Mouse (Mus musculus): ENCODE measurements at regions not wholly inside any gene's neighbourhood (a gene's known extent, or its start where the extent isn't known, plus 50 kb on each side); places are given as distances from the start of the nearest gene placed in this dataset.
"Not testable (repeated sequence)": the region's sequence is repeated elsewhere in the genome, so short reads cannot be mapped to it uniquely, and the experiment has no call there.

- no peak for DNase-seq
These were observed 95.7 kb downstream of the Mfap3l start for GRCm38 (mm10) chr8:60728339-60728738.

GRCm38 (mm10) chr8:60732545-60732944, 99.9 kb downstream of the Mfap3l start:
- DNase-seq, result no peak

- peak; percentile 26 for DNase-seq
These were observed 103.3 kb downstream of the Mfap3l start for GRCm38 (mm10) chr8:60735961-60736360.

- no peak for DNase-seq
These were observed 103.8 kb downstream of the Mfap3l start for GRCm38 (mm10) chr8:60736401-60736800.

- DNase-seq, result no peak
These were observed 104.3 kb downstream of the Mfap3l start for GRCm38 (mm10) chr8:60736913-60737312.

- DNase-seq, result no peak
These were observed 105.0 kb downstream of the Mfap3l start for GRCm38 (mm10) chr8:60737616-60738015.

GRCm38 (mm10) chr8:60745877-60746276, 113.2 kb downstream of the Mfap3l start:
- no peak for DNase-seq

- no peak for DNase-seq
These were observed 113.9 kb downstream of the Mfap3l start for GRCm38 (mm10) chr8:60746486-60746885.

GRCm38 (mm10) chr8:60755704-60756415, 123.2 kb downstream of the Mfap3l start:
- DNase-seq, result no peak

GRCm38 (mm10) chr8:60763959-60764358, 126.3 kb upstream of the Hpf1 start:
- no peak for DNase-seq

GRCm38 (mm10) chr8:60773350-60773749, 116.9 kb upstream of the Hpf1 start:
- no peak for DNase-seq

- DNase-seq, result not testable (repeated sequence)
These were observed 114.0 kb upstream of the Hpf1 start for GRCm38 (mm10) chr8:60776251-60776650.

GRCm38 (mm10) chr8:60785049-60785448, 105.2 kb upstream of the Hpf1 start:
- DNase-seq, result no peak

- DNase-seq, result no peak
These were observed 99.8 kb upstream of the Hpf1 start for GRCm38 (mm10) chr8:60790453-60790852.

GRCm38 (mm10) chr8:60792518-60792917, 97.7 kb upstream of the Hpf1 start:
- no peak for DNase-seq

- DNase-seq, result no peak
These were observed 85.4 kb upstream of the Hpf1 start for GRCm38 (mm10) chr8:60804787-60805186.

GRCm38 (mm10) chr8:60806772-60807171, 83.4 kb upstream of the Hpf1 start:
- DNase-seq, result no peak

- no peak for DNase-seq
These were observed 80.4 kb upstream of the Hpf1 start for GRCm38 (mm10) chr8:60809806-60810205.

- peak; percentile 77 for DNase-seq
These were observed 79.3 kb upstream of the Hpf1 start for GRCm38 (mm10) chr8:60810955-60811354.

- no peak for DNase-seq
These were observed 64.4 kb upstream of the Hpf1 start for GRCm38 (mm10) chr8:60825676-60826442.

- no peak for DNase-seq
These were observed 63.0 kb upstream of the Hpf1 start for GRCm38 (mm10) chr8:60827241-60827640.

GRCm38 (mm10) chr8:60829093-60829492, 61.1 kb upstream of the Hpf1 start:
- DNase-seq, result no peak

- DNase-seq, result no peak
These were observed 59.7 kb upstream of the Hpf1 start for GRCm38 (mm10) chr8:60830556-60830955.

GRCm38 (mm10) chr8:60838526-60838925, 51.7 kb upstream of the Hpf1 start:
- DNase-seq, result no peak

Data from retina, postnatal 1 day (tissue).